Mouse (Mus musculus) gastrocnemius, postnatal 10 days (tissue): ENCODE measurements around the gene Pcgf1. TPM values are rescaled to one million over a fixed set of nuclear protein-coding genes. Genes with fewer than 3 reads are reported as not detected.

Source experiments
- DNase-seq: peaks from one replicate; pipeline ENCODE4 v3.0.0; 2021; ENCODE audit warnings: mixed read lengths
- total RNA-seq, 2 experiments: library from RNA; stranded (reverse); gene quantifications; 2 replicates each; pipeline ENCODE4 v1.2.3; 2021

Pcgf1 gene
- total RNA-seq, 2 experiments from 2014 or later: 5.5 to 8.5 TPM

- DNase-seq: no peak
These were observed 11.7 kb upstream of the Pcgf1 start for GRCm38 (mm10) chr6:83065995-83066394.

GRCm38 (mm10) chr6:83066441-83066840 is 11.2 kb upstream of the Pcgf1 start:
- DNase-seq: no peak

GRCm38 (mm10) chr6:83068221-83068620 is 9.4 kb upstream of the Pcgf1 start:
- no peak for DNase-seq

GRCm38 (mm10) chr6:83068706-83069487 is 8.8 kb upstream of the Pcgf1 start:
- DNase-seq: no peak

GRCm38 (mm10) chr6:83069488-83070246 is 8.0 kb upstream of the Pcgf1 start:
- DNase-seq: peak; percentile 36

- DNase-seq: no peak
These were observed 7.6 kb upstream of the Pcgf1 start, which contains the start of gene Tlx2 for GRCm38 (mm10) chr6:83070247-83070310. Tlx2 (minus strand) TSS chr6:83070293.

- DNase-seq: peak; percentile 28
These were observed 7.1 kb upstream of the Pcgf1 start for GRCm38 (mm10) chr6:83070311-83071219.

- DNase-seq: no peak
These were observed 6.4 kb upstream of the Pcgf1 start for GRCm38 (mm10) chr6:83071220-83071619.

- no peak for DNase-seq
These were observed 2.7 kb upstream of the Pcgf1 start for GRCm38 (mm10) chr6:83074979-83075378.

- DNase-seq: peak; percentile 100
These were observed 722 bp downstream of the Pcgf1 start for GRCm38 (mm10) chr6:83078324-83078858.

- DNase-seq: no peak
These were observed 2.5 kb downstream of the Pcgf1 start for GRCm38 (mm10) chr6:83080210-83080609.

GRCm38 (mm10) chr6:83083497-83083896 is 5.8 kb downstream of the Pcgf1 start:
- no peak for DNase-seq

- DNase-seq: no peak
These were observed 6.8 kb downstream of the Pcgf1 start for GRCm38 (mm10) chr6:83084477-83084876.

- DNase-seq: peak; percentile 25
These were observed 8.7 kb downstream of the Pcgf1 start, which contains the start of gene Lbx2 for GRCm38 (mm10) chr6:83086121-83087035. Lbx2 (plus strand) TSS chr6:83086367.

GRCm38 (mm10) chr6:83087205-83087925 is 9.7 kb downstream of the Pcgf1 start:
- peak; percentile 42 for DNase-seq

- DNase-seq: no peak
These were observed 10.2 kb downstream of the Pcgf1 start for GRCm38 (mm10) chr6:83087926-83088260.

- no peak for DNase-seq
These were observed 14.9 kb downstream of the Pcgf1 start for GRCm38 (mm10) chr6:83092416-83093127.

GRCm38 (mm10) chr6:83095968-83096367 is 18.3 kb downstream of the Pcgf1 start:
- no peak for DNase-seq

- no peak for DNase-seq
These were observed 20.7 kb downstream of the Pcgf1 start for GRCm38 (mm10) chr6:83098411-83098810.

GRCm38 (mm10) chr6:83101316-83101687 is 23.6 kb downstream of the Pcgf1 start, which contains the start of the genes Ccdc142 and Gm42688:
Ccdc142 (plus strand) TSS chr6:83101601.
Gm42688 (plus strand) TSS chr6:83101617.
- peak; percentile 79 for DNase-seq
